Mouse (Mus musculus) stomach, embryonic 15.5 days (tissue): ENCODE results near the gene Htatip2. TPM values are rescaled to one million over a fixed set of nuclear protein-coding genes. Genes with fewer than 3 reads are reported as not detected.
A peak's percentile ranks its signal among the peaks of the same experiment; 100 is the strongest.

ENCODE experiments used
- ATAC-seq: fragments of 200-750 bp; cut with Nextera tagmentation; 2 replicates; pipeline ENCODE4 v1.8.0; 2017; ENCODE audit warnings: low read depth, moderate number of reproducible peaks, moderate TSS enrichment; ENCODE audit not compliant: insufficient read depth, low FRiP score
- H3K27ac ChIP-seq: fragments of 300-500 bp; sonication (generic); 2 replicates; pipeline ENCODE4 v1.5.1; 2015; ENCODE audit warnings: mild to moderate bottlenecking, inconsistent platforms
- H3K27me3 ChIP-seq: fragments of 300-500 bp; sonication (generic); replicated peaks from 2 replicates; pipeline ENCODE4 v1.6.1; 2015; ENCODE audit warnings: inconsistent platforms
- H3K36me3 ChIP-seq: fragments of 300-500 bp; sonication (generic); 2 replicates; pipeline ENCODE4 v1.6.1; 2015; ENCODE audit warnings: inconsistent platforms
- H3K4me1 ChIP-seq: fragments of 300-500 bp; sonication (generic); 2 replicates; pipeline ENCODE4 v1.6.1; 2015; ENCODE audit warnings: inconsistent platforms
- H3K4me2 ChIP-seq: fragments of 300-500 bp; sonication (generic); 2 replicates; pipeline ENCODE4 v1.6.1; 2015; ENCODE audit warnings: mild to moderate bottlenecking, inconsistent platforms
- H3K4me3 ChIP-seq: fragments of 300-500 bp; sonication (generic); replicated peaks from 2 replicates; pipeline ENCODE4 v1.5.1; 2015; ENCODE audit warnings: inconsistent platforms
- H3K9ac ChIP-seq: fragments of 300-500 bp; sonication (generic); 2 replicates; pipeline ENCODE4 v1.6.1; 2015; ENCODE audit warnings: inconsistent platforms
- H3K9me3 ChIP-seq: fragments of 300-500 bp; sonication (generic); 2 replicates; pipeline ENCODE4 v1.6.1; 2016; ENCODE audit warnings: inconsistent platforms
- WGBS: fragments of 180-500 bp; shearing (Covaris S2); methylation state at CpG from one replicate; pipeline ENCODE4 v1.1.7; 2015; 5-methylcytosine and 5-hydroxymethylcytosine counted together
- polyA plus RNA-seq: library from polyadenylated mRNA; unstranded; fragments of >200 nt; fragmentation: Nextera tagmentation; extraction: Ambion mirVana; gene quantifications from 2 replicates; pipeline ENCODE4 v1.2.1, GENCODE M21; 2015

The Htatip2 gene
- 19.1 and 20.0 TPM in 2 replicates for polyA plus RNA-seq

GRCm38 (mm10) chr7:49758934-49759571 is at the start of gene Htatip2:
Gene Htatip2 (plus strand): TSS chr7:49759115.
- H3K27ac ChIP-seq, result no peak within 1 kb of the TSS

DNA sequence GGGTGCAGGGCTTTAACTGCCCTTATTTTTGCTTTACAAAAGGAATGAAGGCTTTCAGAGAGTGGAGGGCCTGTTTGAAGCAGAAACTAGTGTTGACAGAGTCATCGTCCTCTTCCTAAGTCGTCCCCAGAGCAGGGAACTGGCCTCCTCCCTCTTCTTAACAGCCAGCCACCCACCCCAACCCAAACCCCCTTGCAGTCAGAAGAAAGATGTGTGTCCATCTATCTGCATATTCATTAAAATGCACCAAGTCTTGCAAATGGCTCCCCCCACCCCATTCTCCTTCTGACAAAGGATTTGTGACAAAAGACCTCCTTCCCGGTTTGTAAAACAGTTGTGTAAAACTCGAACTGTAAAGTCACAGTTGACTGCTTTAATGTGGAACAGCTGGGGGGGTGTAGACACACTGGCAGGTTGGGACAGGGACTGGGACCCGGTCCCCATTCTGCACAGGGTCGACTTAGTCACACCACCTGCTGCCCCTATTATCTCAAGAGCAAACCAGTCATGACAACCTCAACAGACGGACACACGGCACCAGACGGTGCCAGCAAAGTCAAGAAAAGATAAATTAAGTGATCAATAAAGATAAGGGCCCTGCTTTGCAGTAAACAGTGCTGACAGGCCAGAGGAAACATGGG is 49.4 kb upstream of the Htatip2 start:
- H3K4me3 ChIP-seq, result no peak overlapping the region
- no peaks in the 10 kb centered on the region for H3K27me3 ChIP-seq
- no peaks in the 10 kb centered on the region for H3K9me3 ChIP-seq
- H3K27ac ChIP-seq, result no peak overlapping the region
- H3K4me1 ChIP-seq, result no peaks in the 10 kb centered on the region
- no peaks in the 10 kb centered on the region for H3K36me3 ChIP-seq
- ATAC-seq, result no peak
- H3K9ac ChIP-seq, result no peak overlapping the region
- WGBS, result 31% methylated on average over 9 of the region's 9 CpGs
- no peak overlapping the region for H3K4me2 ChIP-seq

More at GRCm38 (mm10) chr7:49758934-49759571, at the start of gene Htatip2:
- Histone ChIP-seq H3K4me3 (peak within 1 kb of the TSS; percentile 56), H3K36me3 (no peaks in the 10 kb centered on the region), H3K9ac (peak within 1 kb of the TSS; percentile 35; the same call in 1 of the 2 replicates), H3K4me1 (no peaks in the 10 kb centered on the region), H3K9me3 (no peaks in the 10 kb centered on the region), H3K27me3 (no peaks in the 10 kb centered on the region), H3K4me2 (peak within 1 kb of the TSS; percentile 77)
- 1% methylated on average over 41 of the region's 42 CpGs for WGBS
- ATAC-seq, result peak; percentile 78

DNA sequence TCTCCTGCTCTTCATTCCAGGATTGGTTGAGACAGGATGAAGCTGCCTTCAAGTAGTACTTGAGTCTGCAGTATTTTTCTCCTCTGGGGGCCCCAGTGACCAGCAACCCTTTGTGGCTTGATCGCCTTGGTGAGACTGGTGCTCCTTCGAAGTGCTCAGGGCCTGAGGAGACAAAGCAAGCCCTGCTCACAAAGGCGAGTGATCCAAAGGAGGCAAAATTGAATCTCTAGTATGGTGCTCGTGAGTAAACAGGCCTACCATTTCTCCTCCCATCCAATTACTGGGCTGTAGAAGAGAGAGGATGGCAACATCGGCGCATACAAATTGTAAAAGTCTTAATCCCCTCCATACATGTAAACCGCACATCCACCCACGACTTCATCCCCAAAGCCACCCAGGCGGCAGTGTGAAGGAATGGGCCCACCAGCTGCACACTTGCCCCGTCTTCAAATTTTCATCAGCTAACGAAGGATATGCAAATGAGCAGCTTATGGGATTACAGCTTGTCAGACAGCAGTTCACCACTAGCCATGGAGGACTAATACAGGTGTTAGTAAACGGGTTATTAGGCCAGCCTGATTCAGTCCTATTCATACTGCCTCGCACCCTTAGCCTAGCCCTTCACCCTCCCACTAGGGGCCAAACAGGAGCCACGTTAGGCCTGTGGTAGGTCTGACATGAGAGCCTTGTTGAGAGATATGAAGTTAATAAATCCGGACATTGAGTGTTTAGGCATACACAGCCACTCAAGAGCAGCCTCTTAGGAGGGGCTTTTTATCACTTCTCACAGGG is 40.8 kb upstream of the Htatip2 start:
- H3K27ac ChIP-seq, result no peak overlapping the region
- H3K9me3 ChIP-seq, result no peaks in the 10 kb centered on the region
- no peak overlapping the region for H3K4me3 ChIP-seq
- no peaks in the 10 kb centered on the region for H3K36me3 ChIP-seq
- WGBS, result 76% methylated on average over 15 of the region's 15 CpGs
- H3K4me2 ChIP-seq, result no peak overlapping the region
- H3K9ac ChIP-seq, result no peak overlapping the region
- H3K27me3 ChIP-seq, result no peaks in the 10 kb centered on the region
- no peak for ATAC-seq
- H3K4me1 ChIP-seq, result no peaks in the 10 kb centered on the region

DNA sequence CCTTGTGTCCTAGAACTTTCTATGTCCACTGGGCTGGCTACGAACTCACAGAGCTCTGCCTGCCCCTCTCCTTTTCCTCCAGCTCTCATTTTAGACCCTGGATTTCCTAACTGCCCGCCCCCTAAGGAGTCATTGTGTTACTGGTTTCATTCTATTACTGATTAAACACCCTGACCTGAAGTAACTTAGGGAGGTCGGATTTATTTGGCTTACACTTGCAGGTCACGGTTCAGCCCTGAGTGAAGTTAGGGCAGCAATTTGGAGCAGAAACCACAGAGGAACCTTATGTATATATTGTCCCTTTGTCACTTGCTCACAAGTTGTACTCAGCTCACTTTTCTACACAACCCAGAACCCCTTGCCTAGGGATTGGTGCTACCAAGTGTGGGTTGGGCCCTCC is 24.6 kb upstream of the Htatip2 start:
- Histone ChIP-seq H3K4me2 (no peak overlapping the region), H3K36me3 (no peaks in the 10 kb centered on the region), H3K9me3 (no peaks in the 10 kb centered on the region), H3K27me3 (no peaks in the 10 kb centered on the region), H3K4me1 (no peaks in the 10 kb centered on the region), H3K27ac (no peak overlapping the region), H3K4me3 (no peak overlapping the region), H3K9ac (no peak overlapping the region)
- WGBS, result 48% methylated on average over 4 of the region's 4 CpGs
- ATAC-seq, result no peak

DNA sequence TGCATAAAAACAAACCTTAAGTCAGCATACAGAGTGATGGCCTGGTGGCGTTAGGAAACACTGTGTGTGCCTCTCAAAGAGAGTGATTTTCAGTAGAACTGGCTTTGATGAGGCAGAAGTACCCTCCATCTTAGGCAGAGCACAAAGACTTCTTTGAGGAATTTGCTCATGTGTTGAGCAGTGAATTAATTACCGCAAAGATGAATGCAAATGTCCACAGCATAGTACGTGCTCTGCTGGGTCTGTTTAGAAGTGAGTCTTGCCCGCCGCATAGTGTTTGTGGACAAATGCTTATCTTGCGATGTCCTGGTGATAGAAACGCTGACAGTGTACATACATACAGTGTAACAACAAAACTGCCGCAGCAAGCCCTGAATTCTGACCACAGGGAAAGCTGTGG is 19.5 kb upstream of the Htatip2 start:
- WGBS, result 51% methylated on average over 8 of the region's 8 CpGs
- no peak for ATAC-seq
- Histone ChIP-seq H3K27ac (no peak overlapping the region), H3K27me3 (no peaks in the 10 kb centered on the region), H3K4me3 (no peak overlapping the region), H3K9me3 (no peaks in the 10 kb centered on the region), H3K9ac (no peak overlapping the region), H3K36me3 (no peaks in the 10 kb centered on the region), H3K4me2 (no peak overlapping the region), H3K4me1 (no peaks in the 10 kb centered on the region)

DNA sequence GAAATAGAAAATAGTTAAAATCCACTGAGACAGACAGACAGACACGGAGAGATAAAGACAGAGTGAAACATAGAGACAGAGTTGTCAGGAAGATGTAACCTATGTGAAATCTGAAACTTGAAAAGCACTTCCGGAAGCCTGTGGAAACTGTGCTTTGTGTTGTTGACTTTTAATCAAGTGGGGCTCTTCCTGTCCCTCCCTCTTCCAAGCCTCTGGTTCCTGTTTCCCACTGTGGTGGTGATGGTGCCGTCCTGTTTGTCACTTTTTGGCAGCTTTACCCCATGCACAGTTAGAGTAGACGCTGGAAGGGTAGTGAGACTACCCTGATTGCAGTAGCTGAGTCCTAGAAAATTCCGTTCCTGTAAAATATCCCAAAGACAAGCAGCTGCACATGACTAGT is 17.4 kb upstream of the Htatip2 start:
- WGBS, result 29% methylated on average over 5 of the region's 5 CpGs
- Histone ChIP-seq H3K36me3 (no peaks in the 10 kb centered on the region), H3K4me2 (no peak overlapping the region), H3K9me3 (no peaks in the 10 kb centered on the region), H3K4me1 (no peaks in the 10 kb centered on the region), H3K9ac (no peak overlapping the region), H3K4me3 (no peak overlapping the region), H3K27ac (no peak overlapping the region), H3K27me3 (no peaks in the 10 kb centered on the region)
- no peak for ATAC-seq

DNA sequence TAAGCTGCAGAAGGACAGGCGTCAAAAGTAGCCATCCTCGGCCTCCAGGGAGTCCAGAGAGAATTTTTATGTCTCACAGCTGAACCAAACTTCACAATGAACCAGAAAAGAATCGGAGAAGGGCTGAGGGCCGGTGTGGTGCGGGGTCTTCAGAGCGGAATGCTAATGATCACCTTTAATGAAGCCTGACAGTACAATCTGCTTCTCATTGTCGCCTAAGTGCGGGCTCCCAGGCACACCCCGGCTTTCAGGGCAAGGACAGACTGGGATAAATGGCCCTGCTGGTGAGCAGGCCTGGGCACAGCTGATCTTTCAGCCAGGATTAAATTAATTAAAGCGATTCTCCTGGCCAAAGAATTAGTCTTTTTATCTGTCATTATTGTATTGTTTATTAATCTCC is 17.0 kb upstream of the Htatip2 start:
- Histone ChIP-seq H3K27ac (no peak overlapping the region), H3K4me1 (no peaks in the 10 kb centered on the region), H3K9ac (no peak overlapping the region), H3K27me3 (no peaks in the 10 kb centered on the region), H3K9me3 (no peaks in the 10 kb centered on the region), H3K36me3 (no peaks in the 10 kb centered on the region), H3K4me3 (no peak overlapping the region), H3K4me2 (no peak overlapping the region)
- 44% methylated on average over 10 of the region's 10 CpGs for WGBS
- ATAC-seq, result no peak

- Histone ChIP-seq H3K4me3 (no peak overlapping the region), H3K9ac (no peak overlapping the region), H3K4me1 (0 out of 2 replicates have a peak, but pooled peaks cover 6% of the 10 kb centered on the region), H3K27me3 (peaks cover 4% of the 10 kb centered on the region; the same call in 1 of the 2 replicates), H3K9me3 (no peaks in the 10 kb centered on the region), H3K27ac (no peak overlapping the region), H3K36me3 (no peaks in the 10 kb centered on the region), H3K4me2 (no peak overlapping the region)
- 7% methylated on average over 4 of the region's 4 CpGs for WGBS
- ATAC-seq, result no peak
Observed at GRCm38 (mm10) chr7:49751148-49751547, 7.8 kb upstream of the Htatip2 start.

DNA sequence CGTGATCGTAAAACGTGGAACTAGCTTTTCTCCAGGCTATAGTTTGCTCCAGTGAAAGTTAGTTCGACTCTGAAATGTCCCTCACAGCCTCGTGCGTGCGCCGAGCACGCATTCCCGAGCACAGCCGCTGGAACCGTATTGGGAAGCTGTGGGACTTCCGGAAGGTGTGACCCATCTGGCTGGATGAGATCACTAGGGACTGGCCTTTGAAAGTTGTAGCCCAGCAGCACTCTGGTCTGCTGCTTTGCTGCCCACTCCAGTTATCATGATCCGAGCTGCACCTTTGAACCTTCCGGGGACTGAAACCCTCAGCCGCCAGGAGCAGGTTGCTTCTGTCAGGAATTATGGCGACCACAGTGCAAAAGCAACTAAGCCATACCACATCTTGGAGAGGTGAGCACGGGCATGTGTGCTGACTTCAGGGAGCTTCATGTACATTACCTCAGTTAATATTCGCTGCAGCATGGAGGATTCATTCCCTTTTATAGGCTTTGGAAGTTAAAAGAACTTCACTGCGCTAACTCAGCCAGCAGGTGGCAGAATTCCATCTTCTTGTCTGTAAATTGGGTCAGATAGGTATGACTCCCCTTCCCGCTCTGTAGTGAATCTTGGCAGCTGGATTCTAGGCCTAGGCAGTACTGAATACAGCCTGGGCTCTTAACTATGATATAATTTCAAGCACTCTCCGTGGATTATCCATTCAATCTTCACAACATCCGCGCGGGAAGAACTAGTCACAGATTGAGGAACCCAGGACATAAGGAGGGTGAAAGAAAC is 6.0 kb upstream of the Htatip2 start:
- Histone ChIP-seq H3K27ac (no peak overlapping the region), H3K36me3 (no peaks in the 10 kb centered on the region), H3K9me3 (no peaks in the 10 kb centered on the region), H3K9ac (no peak overlapping the region), H3K4me2 (peak overlapping the region; percentile 39), H3K4me3 (no peak overlapping the region), H3K27me3 (peaks cover 4% of the 10 kb centered on the region; the same call in 1 of the 2 replicates), H3K4me1 (0 out of 2 replicates have a peak, but pooled peaks cover 6% of the 10 kb centered on the region)
- ATAC-seq, result peak; percentile 59
- WGBS, result 29% methylated on average over 25 of the region's 25 CpGs

GRCm38 (mm10) chr7:49754767-49755166 is 4.1 kb upstream of the Htatip2 start:
- no peaks in the 10 kb centered on the region for H3K36me3 ChIP-seq
- no peak for ATAC-seq
- H3K4me2 ChIP-seq, result no peak overlapping the region
- WGBS, result 5% methylated on average over 9 of the region's 9 CpGs
- no peak overlapping the region for H3K9ac ChIP-seq
- no peak overlapping the region for H3K4me3 ChIP-seq
- H3K9me3 ChIP-seq, result no peaks in the 10 kb centered on the region
- no peak overlapping the region for H3K27ac ChIP-seq
- H3K27me3 ChIP-seq, result peaks cover 4% of the 10 kb centered on the region; the same call in 1 of the 2 replicates
- 0 out of 2 replicates have a peak, but pooled peaks cover 6% of the 10 kb centered on the region for H3K4me1 ChIP-seq

DNA sequence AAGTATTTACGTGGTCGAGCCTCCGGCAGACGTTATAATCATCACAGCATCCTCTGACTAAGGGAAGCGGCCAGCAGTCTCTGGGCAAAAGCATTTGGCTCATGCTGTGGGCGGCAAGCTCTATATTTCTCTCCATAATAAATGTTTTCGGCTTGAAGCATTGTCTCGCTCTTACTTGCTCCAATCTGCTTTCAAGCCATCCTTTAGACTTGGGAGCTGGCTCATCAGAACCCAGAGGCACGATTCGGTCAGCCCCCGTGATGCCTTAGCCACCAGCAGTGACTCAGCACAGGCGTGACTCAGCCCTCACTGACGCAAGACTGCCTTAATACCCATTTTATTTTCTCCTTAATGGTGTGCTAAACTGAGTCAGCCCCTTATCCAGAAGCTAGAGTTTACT is 3.7 kb downstream of the Htatip2 start:
- Histone ChIP-seq H3K36me3 (no peaks in the 10 kb centered on the region), H3K4me2 (no peak overlapping the region), H3K4me3 (no peak overlapping the region), H3K9ac (no peak overlapping the region), H3K4me1 (no peaks in the 10 kb centered on the region), H3K9me3 (no peaks in the 10 kb centered on the region), H3K27ac (no peak overlapping the region), H3K27me3 (no peaks in the 10 kb centered on the region)
- ATAC-seq, result peak; percentile 31; the same call in 1 of the 2 replicates
- 72% methylated on average over 13 of the region's 13 CpGs for WGBS
